In the genomic region with DNA sequence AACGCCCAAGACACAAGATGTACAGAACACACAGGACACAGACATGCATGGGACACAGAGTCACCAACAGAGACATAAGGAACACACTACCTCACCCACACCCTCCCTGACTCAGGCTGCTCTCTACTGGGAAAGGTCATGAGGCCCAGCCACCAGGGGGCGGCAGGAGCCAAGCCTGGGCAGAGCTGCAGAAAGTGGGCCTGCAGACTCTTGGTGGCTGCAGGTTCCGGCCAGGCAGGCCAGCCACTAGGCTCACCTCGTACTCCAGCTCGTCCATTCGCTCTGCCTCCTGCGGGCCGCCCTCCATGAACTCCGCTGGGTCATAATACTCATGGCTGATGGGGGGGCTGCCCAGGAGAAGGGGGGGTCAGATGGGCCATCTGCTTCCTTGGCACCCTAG, we compare ENCODE assay signal across 8 mouse cellular contexts. TPM values are rescaled to one million over a fixed set of nuclear protein-coding genes. Genes with fewer than 3 reads are reported as not detected.
DNase-seq lines count a peak whose midpoint lies in the region; ATAC-seq lines count a peak whose summit lies in the region.

No protein-coding gene starts in this region.

- H3K4me1 ChIP-seq in hindbrain, embryonic 15.5 days (replicated peaks) = no peaks in the 10 kb centered on the region
- H3K4me1 ChIP-seq in limb, embryonic 10.5 days = no peaks in the 10 kb centered on the region
- H3K4me1 ChIP-seq in midbrain, embryonic 11.5 days (ENCODE audit: control insufficient read depth, insufficient read depth, low read length) = no peaks in the 10 kb centered on the region

- H3K36me3 ChIP-seq in hindbrain, embryonic 15.5 days = no peaks in the 10 kb centered on the region
- H3K36me3 ChIP-seq in limb, embryonic 10.5 days = no peaks in the 10 kb centered on the region
- H3K36me3 ChIP-seq in midbrain, embryonic 11.5 days (ENCODE audit: control insufficient read depth, insufficient read depth, low read length) = no peaks in the 10 kb centered on the region

- H3K9ac ChIP-seq in hindbrain, embryonic 15.5 days = no peak overlapping the region
- no peak overlapping the region for H3K9ac ChIP-seq in midbrain, embryonic 11.5 days (ENCODE audit: low read length)

- H3K4me3 ChIP-seq in hindbrain, embryonic 15.5 days = no peak overlapping the region
- no peak overlapping the region for H3K4me3 ChIP-seq in limb, embryonic 10.5 days
- no peak overlapping the region for H3K4me3 ChIP-seq in midbrain, embryonic 11.5 days (ENCODE audit: low read depth, low read length)

- no peak overlapping the region for H3K4me2 ChIP-seq in hindbrain, embryonic 15.5 days
- no peak overlapping the region for H3K4me2 ChIP-seq in midbrain, embryonic 11.5 days

- H3K27me3 ChIP-seq in hindbrain, embryonic 15.5 days = no peaks in the 10 kb centered on the region
- H3K27me3 ChIP-seq in limb, embryonic 10.5 days (ENCODE audit: low read depth, poor library complexity, severe bottlenecking) = peaks cover 80% of the 10 kb centered on the region
- H3K27me3 ChIP-seq in midbrain, embryonic 11.5 days (ENCODE audit: control insufficient read depth, insufficient read depth, low read length) = no peaks in the 10 kb centered on the region

- ATAC-seq in frontal cortex, adult (ENCODE audit: low TSS enrichment) = peak; percentile 58
- peak; percentile 60; the same call in 1 of the 2 replicates for ATAC-seq in hindbrain, embryonic 15.5 days (ENCODE audit: low FRiP score, low read depth)
- peak; percentile 87 for ATAC-seq in midbrain, embryonic 11.5 days (ENCODE audit: low FRiP score)

- 36% methylated on average over 9 of the region's 9 CpGs for WGBS in hindbrain, embryonic 15.5 days
- 34% methylated on average over 8 of the region's 9 CpGs for WGBS in limb, embryonic 10.5 days
- 41% methylated on average over 9 of the region's 9 CpGs for WGBS in midbrain, embryonic 11.5 days

- peak; percentile 67 for DNase-seq in layer of hippocampus, adult 11-12 months (ENCODE audit: low spot score)
- DNase-seq in layer of hippocampus, postnatal 36 days = no peak
- peak; percentile 86 for DNase-seq in cerebellum, adult 9-10 months
- peak; percentile 70 for DNase-seq in limb, embryonic 10.5 days (ENCODE audit: low spot score)
- peak; percentile 95 for DNase-seq in midbrain, embryonic 11.5 days (ENCODE audit: low spot score, missing footprints)
- DNase-seq in spleen, adult 12 weeks (ENCODE audit: low spot score) = peak; percentile 48

- H3K27ac ChIP-seq in hindbrain, embryonic 15.5 days (replicated peaks) = no peak overlapping the region
- H3K27ac ChIP-seq in limb, embryonic 10.5 days = no peak overlapping the region
- no peak overlapping the region for H3K27ac ChIP-seq in midbrain, embryonic 11.5 days (ENCODE audit: low read depth, low read length)

- no peaks in the 10 kb centered on the region for H3K9me3 ChIP-seq in hindbrain, embryonic 15.5 days
- H3K9me3 ChIP-seq in limb, embryonic 10.5 days (replicated peaks) = no peaks in the 10 kb centered on the region
- H3K9me3 ChIP-seq in midbrain, embryonic 11.5 days (ENCODE audit: control insufficient read depth, low read length) = no peaks in the 10 kb centered on the region

RNA-seq across cellular contexts. Expression of a gene that starts 11.7 kb away (rescaled TPM):
- total RNA-seq in layer of hippocampus, postnatal 36 days (2021) = 10 to 100 TPM; 83.9 to 88.9 TPM
- 143 and 154 TPM in 2 replicates for polyA plus RNA-seq in hindbrain, embryonic 15.5 days (2015; fragmentation: Nextera tagmentation; extraction: Ambion mirVana)
- polyA plus RNA-seq in limb, embryonic 10.5 days (2016; fragmentation: Nextera tagmentation; extraction: Ambion mirVana) = 111 and 116 TPM in 2 replicates
- polyA plus RNA-seq in midbrain, embryonic 11.5 days (2014; fragmentation: Nextera tagmentation; extraction: Ambion mirVana) = 123 and 125 TPM in 2 replicates

RNA-seq across cellular contexts. Expression of a gene that starts 11.8 kb away (rescaled TPM):
- total RNA-seq in layer of hippocampus, postnatal 36 days (2021) = 100 to 1,000 TPM; 194 to 202 TPM
- 252 and 268 TPM in 2 replicates for polyA plus RNA-seq in hindbrain, embryonic 15.5 days (2015; fragmentation: Nextera tagmentation; extraction: Ambion mirVana)
- 178 and 190 TPM in 2 replicates for polyA plus RNA-seq in limb, embryonic 10.5 days (2016; fragmentation: Nextera tagmentation; extraction: Ambion mirVana)
- 182 and 185 TPM in 2 replicates for polyA plus RNA-seq in midbrain, embryonic 11.5 days (2014; fragmentation: Nextera tagmentation; extraction: Ambion mirVana)

RNA-seq across cellular contexts. Expression of a gene that starts 24.3 kb away (rescaled TPM):
- 1 to 10 TPM; 5.1 to 5.8 TPM for total RNA-seq in layer of hippocampus, postnatal 36 days (2021)
- 1.4 and 1.9 TPM in 2 replicates for polyA plus RNA-seq in hindbrain, embryonic 15.5 days (2015; fragmentation: Nextera tagmentation; extraction: Ambion mirVana)
- 1.1 and 1.6 TPM in 2 replicates for polyA plus RNA-seq in limb, embryonic 10.5 days (2016; fragmentation: Nextera tagmentation; extraction: Ambion mirVana)
- polyA plus RNA-seq in midbrain, embryonic 11.5 days (2014; fragmentation: Nextera tagmentation; extraction: Ambion mirVana) = 0.72 and 0.78 TPM in 2 replicates

RNA-seq across cellular contexts. Expression of a gene that starts 26.3 kb away (rescaled TPM):
- 100 to 1,000 TPM in 1 of 2 experiments, 10 to 100 TPM in 1; 98.3 to 101 TPM for total RNA-seq in layer of hippocampus, postnatal 36 days (2021)
- 4.5 and 4.7 TPM in 2 replicates for polyA plus RNA-seq in hindbrain, embryonic 15.5 days (2015; fragmentation: Nextera tagmentation; extraction: Ambion mirVana)
- polyA plus RNA-seq in limb, embryonic 10.5 days (2016; fragmentation: Nextera tagmentation; extraction: Ambion mirVana) = 0.40 and 0.61 TPM in 2 replicates
- 0.86 and 1.1 TPM in 2 replicates for polyA plus RNA-seq in midbrain, embryonic 11.5 days (2014; fragmentation: Nextera tagmentation; extraction: Ambion mirVana)

RNA-seq across cellular contexts. Expression of a gene that starts 41.6 kb away (rescaled TPM):
- total RNA-seq in layer of hippocampus, postnatal 36 days (2021) = 10 to 100 TPM; 12.0 to 15.5 TPM
- polyA plus RNA-seq in hindbrain, embryonic 15.5 days (2015; fragmentation: Nextera tagmentation; extraction: Ambion mirVana) = 0.79 and 1.1 TPM in 2 replicates
- polyA plus RNA-seq in limb, embryonic 10.5 days (2016; fragmentation: Nextera tagmentation; extraction: Ambion mirVana) = 0.04 TPM in 1 of 2 replicates, not detected in the other
- not detected in 2 replicates for polyA plus RNA-seq in midbrain, embryonic 11.5 days (2014; fragmentation: Nextera tagmentation; extraction: Ambion mirVana)

Comparison
In these comparisons a context has a peak if more than half of its experiments do, and no peak if none do; other contexts are left out.
1. DNase-seq: peak in layer of hippocampus, adult 11-12 months (single experiment), cerebellum, adult 9-10 months (single experiment), limb, embryonic 10.5 days (single experiment), midbrain, embryonic 11.5 days (single experiment) and spleen, adult 12 weeks (single experiment); none in layer of hippocampus, postnatal 36 days (0 of 2).
2. Peak in every context shown above with its lines, with median percentiles within 50 percentile points of each other: ATAC-seq.